Mouse (Mus musculus) MN1 (cell line): ENCODE results near the gene Olfr173.

Experiments used
- DNase-seq: peaks from one replicate; pipeline ENCODE4 v3.0.0-alpha.2; 2016; ENCODE audit warnings: low spot score

Gene Olfr173

DNA sequence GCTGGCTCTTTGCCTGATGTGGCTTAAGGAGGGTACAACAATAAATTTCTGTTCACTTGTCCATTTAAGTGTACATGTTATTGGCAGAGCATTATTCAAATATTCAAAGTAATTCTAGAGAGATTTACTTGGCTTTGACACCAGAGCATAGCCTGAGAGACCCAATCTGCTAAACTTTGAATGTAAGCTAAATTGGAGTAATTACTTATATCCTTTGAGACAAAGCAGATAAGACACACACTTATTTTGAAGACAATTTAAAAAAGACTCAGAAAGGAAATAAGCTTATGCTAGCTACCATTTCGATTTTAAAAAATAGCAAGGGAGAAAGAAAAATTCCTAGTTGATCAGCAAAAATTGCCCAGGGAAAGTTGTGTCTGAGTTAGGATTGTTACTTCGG is at the start of gene Olfr173:
Gene Olfr173, minus strand, starts transcription at position 101 of the 400 bp plus-strand sequence.
- DNase-seq = no peak

DNA sequence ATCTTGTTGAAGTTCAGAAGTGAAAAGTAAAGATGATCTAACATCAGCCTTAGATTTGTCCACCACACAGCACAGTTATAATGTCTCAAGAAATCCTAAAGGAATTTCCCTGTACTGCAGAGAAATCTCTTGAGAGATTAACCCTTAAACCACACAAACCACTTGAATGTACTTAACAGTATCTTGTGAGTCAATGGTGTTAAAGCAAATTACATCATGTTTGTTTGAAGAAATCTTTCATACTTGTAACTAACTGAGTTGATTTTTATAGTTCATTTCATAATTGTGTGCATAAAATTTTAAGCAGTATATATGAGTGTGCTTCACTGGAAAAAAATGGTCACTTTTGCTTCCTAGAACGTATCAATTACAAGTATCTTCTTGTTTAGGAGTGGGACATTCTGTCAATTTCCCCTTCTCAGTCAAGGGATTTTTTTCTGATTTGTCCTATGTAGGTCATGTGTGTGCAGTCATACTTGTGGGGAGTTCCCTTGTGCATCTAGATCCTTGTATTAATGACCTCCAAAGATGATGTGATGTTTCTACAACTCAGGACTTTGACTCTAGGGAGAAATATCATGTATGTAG is 26.8 kb upstream of the Olfr173 start, which contains the start of gene Olfr175-ps1:
Gene Olfr175-ps1, minus strand, starts transcription at position 51 of the 588 bp plus-strand sequence.
- no peak for DNase-seq

DNA sequence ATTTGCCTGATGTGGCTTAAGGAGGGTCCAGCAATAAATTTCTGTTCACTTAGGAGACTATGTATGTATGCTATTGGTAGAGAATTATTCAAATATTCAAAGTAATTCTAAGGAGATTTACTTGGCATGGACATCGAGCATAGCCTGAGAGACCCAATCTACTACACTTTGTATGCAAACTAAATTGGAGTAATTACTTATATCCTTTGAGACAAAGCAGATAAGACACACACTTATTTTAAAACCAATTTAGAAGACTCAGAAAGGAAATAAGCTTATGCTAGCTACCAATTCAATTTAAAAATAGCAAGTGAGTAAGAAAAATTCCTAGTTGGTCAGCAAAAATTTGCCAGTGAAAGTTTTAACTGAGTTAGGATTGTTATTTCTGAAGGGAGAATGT is 37.0 kb downstream of the Olfr173 start, which contains the start of gene Olfr172:
Gene Olfr172, minus strand, starts transcription at position 101 of the 400 bp plus-strand sequence.
- no peak for DNase-seq

DNA sequence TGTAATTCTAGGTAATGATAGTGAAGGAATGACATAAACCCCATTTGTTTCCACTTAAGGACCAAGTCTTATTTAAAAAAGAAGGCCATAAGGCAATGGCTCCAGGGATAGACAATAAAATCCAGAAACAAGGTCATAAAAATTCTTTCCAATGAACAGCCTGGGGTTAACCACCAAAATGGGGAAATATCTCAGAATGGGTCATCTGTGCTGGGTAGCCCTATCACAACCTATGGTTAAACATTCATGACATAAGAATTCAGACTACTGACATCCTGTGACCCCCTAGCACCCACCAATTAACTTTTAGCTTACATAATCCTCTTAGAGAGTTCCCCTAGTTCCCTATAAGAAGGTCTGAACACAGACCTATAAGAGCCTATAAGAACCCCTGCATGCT is 43.9 kb downstream of the Olfr173 start:
- no peak for DNase-seq

DNA sequence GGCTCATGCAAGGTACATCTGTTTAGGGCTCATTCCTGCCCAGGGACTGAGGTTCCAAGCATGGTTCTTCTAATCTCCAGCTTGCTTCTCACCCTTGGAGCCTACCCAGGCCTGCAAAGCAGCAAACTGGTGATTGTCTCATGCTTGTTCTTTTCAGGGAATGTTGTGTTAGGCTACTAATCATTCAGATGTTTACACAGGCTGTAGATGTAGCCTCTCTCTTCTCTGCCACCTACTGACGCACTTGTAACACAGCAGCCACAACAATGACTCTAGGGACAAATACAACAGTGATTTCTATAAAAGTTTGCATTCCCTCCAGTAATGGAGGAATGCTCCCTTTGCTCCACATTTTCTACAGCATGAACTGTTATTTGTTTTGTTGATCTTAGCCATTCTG is 48.8 kb downstream of the Olfr173 start:
- no peak for DNase-seq

DNA sequence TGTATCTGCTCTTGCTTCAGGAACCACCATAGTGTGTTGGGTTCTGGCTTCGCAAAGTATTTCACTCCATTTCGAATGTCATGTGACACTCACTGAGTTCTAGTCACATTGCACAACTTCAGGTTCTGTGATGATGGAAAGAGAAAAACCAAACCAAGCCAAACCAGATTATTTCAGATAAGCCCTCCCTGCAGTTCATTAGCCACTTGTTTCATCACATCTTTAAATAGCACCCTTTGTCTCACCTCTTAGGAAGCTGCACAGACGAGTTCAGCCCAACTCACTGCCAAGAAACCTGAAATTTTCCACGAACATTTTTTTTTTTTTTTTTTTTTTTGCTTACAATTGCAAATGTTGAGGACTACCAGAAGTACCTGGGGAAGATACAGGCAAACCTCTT is 53.4 kb downstream of the Olfr173 start:
- DNase-seq = no peak
